Mouse (Mus musculus) frontal cortex, postnatal 10 days (tissue): ENCODE measurements around the gene Col27a1.
A peak's percentile ranks its signal among the peaks of the same experiment; 100 is the strongest.

ENCODE experiments used
- DNase-seq, 2 experiments: peaks; one replicate each; pipeline ENCODE4 v3.0.0; 2022; ENCODE audit warnings: low spot score in 2 of 2, mixed read lengths in 1 of 2

Gene Col27a1

GRCm38 (mm10) chr4:63225373-63225772, 11.6 kb downstream of the Col27a1 start:
- DNase-seq = no peak

GRCm38 (mm10) chr4:63226164-63226882, 12.5 kb downstream of the Col27a1 start:
- peak in 1 of 2 experiments; percentile 38 for DNase-seq

- no peak for DNase-seq
These were observed 13.1 kb downstream of the Col27a1 start for GRCm38 (mm10) chr4:63226883-63227235.

GRCm38 (mm10) chr4:63228943-63229342, 15.1 kb downstream of the Col27a1 start:
- peak; percentile 52 to 60 for DNase-seq

GRCm38 (mm10) chr4:63229991-63230581, 16.3 kb downstream of the Col27a1 start:
- DNase-seq = no peak

GRCm38 (mm10) chr4:63231121-63231520, 17.3 kb downstream of the Col27a1 start:
- DNase-seq = no peak

- no peak for DNase-seq
These were observed 18.8 kb downstream of the Col27a1 start for GRCm38 (mm10) chr4:63232542-63233020.

- no peak for DNase-seq
These were observed 20.0 kb downstream of the Col27a1 start for GRCm38 (mm10) chr4:63233557-63234452.

GRCm38 (mm10) chr4:63234852-63235251, 21.0 kb downstream of the Col27a1 start:
- DNase-seq = no peak

- DNase-seq = no peak
These were observed 22.4 kb downstream of the Col27a1 start for GRCm38 (mm10) chr4:63236235-63236634.

GRCm38 (mm10) chr4:63237225-63237624, 23.4 kb downstream of the Col27a1 start:
- DNase-seq = no peak

- DNase-seq = no peak
These were observed 24.3 kb downstream of the Col27a1 start for GRCm38 (mm10) chr4:63238141-63238540.

- DNase-seq = no peak
These were observed 24.9 kb downstream of the Col27a1 start for GRCm38 (mm10) chr4:63238722-63239121.

GRCm38 (mm10) chr4:63241031-63241430, 27.2 kb downstream of the Col27a1 start:
- DNase-seq = no peak

- DNase-seq = no peak
These were observed 34.2 kb downstream of the Col27a1 start for GRCm38 (mm10) chr4:63247991-63248390.

GRCm38 (mm10) chr4:63248951-63249350, 35.1 kb downstream of the Col27a1 start:
- no peak for DNase-seq

GRCm38 (mm10) chr4:63251760-63252159, 38.0 kb downstream of the Col27a1 start:
- DNase-seq = no peak

GRCm38 (mm10) chr4:63253716-63254115, 39.9 kb downstream of the Col27a1 start:
- no peak for DNase-seq

GRCm38 (mm10) chr4:63254151-63254550, 40.3 kb downstream of the Col27a1 start:
- DNase-seq = no peak

- DNase-seq = no peak
These were observed 42.6 kb downstream of the Col27a1 start for GRCm38 (mm10) chr4:63256371-63256770.

GRCm38 (mm10) chr4:63257346-63257745, 43.5 kb downstream of the Col27a1 start:
- DNase-seq = no peak

GRCm38 (mm10) chr4:63258096-63258495, 44.3 kb downstream of the Col27a1 start:
- DNase-seq = no peak
